Mouse (Mus musculus): ENCODE measurements around the gene Mrpl34.

The Mrpl34 gene

DNA sequence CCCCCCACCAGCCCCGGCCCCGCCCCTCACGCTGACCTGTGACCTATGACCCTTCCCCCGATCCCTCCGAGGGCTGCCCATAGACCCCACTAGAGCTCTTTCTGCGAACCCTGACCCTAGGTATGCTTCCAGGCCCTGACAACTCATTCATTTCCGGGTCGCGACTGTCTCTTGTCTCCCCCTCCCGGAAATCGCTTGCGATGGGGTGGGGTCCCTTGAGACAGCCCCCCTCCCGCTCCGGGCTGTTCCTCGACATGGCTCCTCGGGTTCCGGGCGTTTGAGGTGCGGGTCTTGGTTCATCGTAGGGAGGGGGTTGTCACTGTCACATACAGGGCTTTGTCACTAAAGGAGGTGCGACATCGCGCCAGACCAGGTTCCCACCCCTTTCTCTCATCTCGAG is 4.7 kb downstream of the Mrpl34 start:
- peak; percentile 69 for DNase-seq (ENCODE audit: low read depth)

DNA sequence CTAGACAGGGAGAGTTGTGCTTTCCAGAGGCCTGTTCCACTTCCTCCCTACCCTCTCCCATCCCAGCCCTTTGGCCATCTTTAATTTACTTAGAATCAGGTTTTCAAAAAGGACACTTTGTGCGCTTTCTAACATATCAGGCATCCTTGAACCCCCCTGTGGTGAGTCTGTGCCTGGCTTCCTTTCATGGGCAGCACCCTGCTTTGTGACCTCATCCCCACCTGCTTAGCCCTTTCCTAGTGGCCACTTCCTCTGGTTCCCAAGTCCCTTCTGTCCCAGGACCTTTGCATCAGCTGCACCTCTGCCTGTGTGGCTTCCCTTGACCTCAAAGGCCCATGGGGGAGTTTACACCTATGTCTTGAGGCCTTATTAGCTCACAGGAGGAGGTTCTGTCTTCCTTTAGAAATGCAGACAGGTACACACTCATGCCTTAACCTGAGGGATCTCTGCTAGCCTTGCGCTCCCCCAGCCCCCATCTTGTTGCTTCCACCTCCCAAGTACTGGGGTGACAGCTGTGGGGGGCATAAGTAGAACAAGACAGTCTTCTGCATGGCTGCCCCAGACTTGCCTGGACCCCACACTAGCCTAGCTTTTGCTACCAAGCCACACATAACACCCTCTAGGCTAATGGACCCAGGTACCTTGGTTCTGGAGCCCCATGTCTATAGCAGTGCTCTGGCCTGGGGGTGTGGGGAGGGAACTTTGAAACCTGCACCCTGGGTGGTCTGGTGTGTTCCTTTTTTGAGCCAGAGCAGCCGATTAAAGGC is 5.6 kb downstream of the Mrpl34 start:
- DNase-seq (ENCODE audit: low read depth) = peak; percentile 17

DNA sequence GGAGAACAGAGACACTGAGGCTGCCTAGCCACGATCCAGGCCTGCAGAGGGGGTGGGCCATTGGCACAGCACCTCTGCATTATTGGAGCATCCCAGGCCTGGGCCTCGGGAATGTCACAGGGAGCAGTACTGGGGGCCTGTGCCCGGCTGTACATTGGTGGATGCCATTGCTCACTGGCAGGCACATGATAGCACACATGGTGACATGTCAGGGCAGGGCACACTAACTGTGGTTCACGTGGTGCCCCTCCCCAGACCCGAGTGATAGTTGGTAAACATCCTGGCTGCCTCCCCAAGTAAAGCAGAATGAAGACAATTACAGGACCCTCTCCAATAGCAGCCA is 6.1 kb downstream of the Mrpl34 start:
- no peak for DNase-seq (ENCODE audit: low read depth)

- DNase-seq (ENCODE audit: low read depth) = no peak
These were observed 7.1 kb downstream of the Mrpl34 start for GRCm38 (mm10) chr8:71471861-71472260.

DNA sequence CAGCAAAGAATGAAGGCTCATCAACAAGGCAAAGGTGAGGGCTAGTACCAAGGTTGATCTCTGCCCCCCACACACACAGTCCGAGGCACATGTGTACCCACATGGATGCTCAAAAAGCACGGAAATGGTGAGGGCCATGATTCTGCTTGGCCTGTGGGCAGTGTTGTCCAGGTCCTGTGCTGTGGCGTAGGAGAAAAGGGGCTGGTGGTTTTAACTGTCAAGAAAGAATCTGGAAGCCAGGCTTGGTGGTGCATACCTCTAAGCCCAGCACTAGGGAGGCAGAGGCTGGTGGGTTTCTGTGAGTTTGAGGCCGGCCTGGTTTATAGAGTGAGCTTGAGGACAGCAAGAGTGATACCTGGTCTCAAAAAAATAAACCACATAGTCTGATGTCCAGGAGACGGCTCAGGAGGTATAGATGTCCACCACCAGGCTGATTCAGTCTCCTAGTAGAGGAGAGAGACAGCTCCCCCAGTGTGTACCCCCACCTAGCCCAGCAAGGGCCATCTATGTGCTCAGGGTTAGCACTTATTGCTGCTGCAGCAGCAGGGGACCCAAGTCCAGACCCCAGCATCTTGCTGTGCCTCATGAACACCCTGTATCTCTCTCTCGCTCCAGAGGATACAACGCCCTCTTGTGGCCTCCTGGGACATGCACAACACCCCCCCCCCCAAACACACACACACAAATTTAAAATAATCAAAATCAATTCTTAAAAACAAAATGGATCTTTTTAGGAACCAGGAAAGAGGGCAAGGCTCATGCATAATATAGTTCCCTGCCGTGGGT is 8.0 kb downstream of the Mrpl34 start:
- no peak for DNase-seq (ENCODE audit: low read depth)

DNA sequence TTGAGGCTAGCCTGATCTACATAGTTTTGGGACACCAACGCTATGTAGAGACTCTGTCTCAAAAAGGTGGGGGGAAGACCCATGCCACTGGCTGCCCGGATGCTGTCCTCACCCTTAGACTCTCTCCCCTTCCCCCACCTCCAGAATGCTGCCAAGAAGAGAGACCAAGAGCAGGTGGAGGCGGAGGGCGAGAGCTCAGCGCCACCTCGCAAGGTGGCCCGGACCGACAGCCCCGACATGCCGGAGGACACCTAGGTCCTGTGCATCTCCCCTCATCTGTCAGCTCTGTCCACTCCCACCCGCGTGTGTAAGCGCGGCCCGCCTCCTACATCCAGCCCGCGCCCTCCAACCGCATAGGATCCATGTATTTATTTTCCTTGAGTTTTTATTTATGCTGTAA is 9.6 kb downstream of the Mrpl34 start:
- DNase-seq (ENCODE audit: low read depth) = no peak

- DNase-seq (ENCODE audit: low read depth) = no peak
These were observed 10.3 kb downstream of the Mrpl34 start for GRCm38 (mm10) chr8:71474785-71475701.

DNA sequence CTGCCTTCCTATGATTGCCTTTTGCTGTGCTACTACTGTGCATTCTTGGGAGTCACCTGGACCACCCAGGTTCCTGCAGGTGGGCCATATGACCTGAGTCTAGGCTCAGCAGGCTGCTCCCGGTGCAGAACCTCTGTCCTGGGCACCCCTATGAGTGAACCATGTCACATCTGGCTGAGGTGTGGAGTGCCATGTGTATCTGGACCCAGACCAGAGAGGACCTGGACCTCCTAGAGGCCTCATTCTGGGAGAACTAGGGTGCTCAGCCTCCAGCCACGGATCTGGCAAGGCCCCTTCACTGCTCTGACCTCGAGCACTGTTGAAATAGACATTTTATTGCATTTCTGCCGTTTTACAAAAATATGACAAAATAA is 10.9 kb downstream of the Mrpl34 start:
- DNase-seq (ENCODE audit: low read depth) = no peak

DNA sequence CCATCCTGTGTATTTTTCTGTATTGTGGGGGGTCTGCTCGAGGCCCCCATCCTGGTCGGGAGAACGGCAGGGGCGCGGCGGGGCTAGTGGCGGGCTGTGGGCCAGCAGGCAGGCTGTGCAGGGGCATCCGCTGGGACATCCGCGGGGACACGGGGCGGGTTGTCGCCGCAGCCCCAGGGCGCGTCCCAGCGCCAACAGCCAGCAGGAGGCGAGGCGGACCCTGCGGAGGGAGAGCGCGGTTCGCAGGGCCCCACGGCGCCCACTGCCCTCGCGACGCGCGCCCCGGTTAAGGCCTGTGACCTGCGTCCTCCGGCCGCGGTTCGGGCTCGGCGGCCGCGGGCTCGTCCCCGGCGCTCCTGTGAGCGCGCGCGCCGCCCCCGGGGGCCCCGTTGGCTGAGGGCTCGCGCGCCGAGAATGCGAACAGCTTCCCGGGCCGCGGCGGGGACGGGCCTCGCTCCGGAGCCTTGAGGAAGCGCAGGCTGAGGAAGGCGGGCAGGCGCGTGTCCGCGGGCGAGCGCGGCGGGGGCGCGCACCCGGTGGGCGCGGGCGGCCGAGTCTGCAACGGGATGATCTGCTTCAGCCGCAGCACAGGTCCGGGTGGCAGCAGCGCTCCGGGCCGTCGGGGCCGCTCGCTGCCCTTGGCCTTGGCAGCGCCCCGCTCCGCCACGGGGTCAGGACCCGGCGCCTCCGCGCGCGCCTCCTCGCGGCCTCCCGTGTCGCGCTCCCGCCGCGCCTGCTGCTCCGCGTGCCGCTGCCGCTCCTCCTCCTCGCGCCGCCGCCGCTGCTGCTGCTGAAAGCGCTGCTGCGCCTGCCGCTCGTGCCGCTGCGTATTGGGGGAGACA is 11.6 kb downstream of the Mrpl34 start:
- peak; percentile 81 for DNase-seq (ENCODE audit: low read depth)

GRCm38 (mm10) chr8:71477196-71477845 is 12.6 kb downstream of the Mrpl34 start:
- peak; percentile 64 for DNase-seq (ENCODE audit: low read depth)

GRCm38 (mm10) chr8:71478943-71479342 is 14.2 kb downstream of the Mrpl34 start:
- DNase-seq (ENCODE audit: low read depth) = no peak

DNA sequence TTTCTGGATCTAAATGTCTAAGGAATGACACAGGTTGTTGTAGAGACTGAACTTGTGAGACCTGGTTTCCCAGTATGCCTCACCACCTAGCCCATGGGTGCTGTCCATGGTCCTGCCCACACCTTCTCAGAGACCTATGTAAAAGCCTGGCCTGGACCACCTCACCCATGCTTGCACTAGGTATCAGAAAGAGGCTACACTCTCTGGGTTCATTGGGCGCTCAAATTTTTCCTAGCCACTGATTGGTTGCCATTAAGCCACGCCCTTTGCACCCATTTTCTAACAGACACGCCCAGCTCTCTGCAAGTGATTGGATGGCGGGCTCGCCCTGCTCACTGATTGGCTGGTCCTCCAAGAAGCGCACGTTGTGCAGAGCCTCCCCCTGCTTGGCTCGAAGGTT is 19.2 kb downstream of the Mrpl34 start:
- peak; percentile 73 for DNase-seq (ENCODE audit: low read depth)

- no peak for DNase-seq (ENCODE audit: low read depth)
These were observed 20.0 kb downstream of the Mrpl34 start for GRCm38 (mm10) chr8:71484736-71485135.

GRCm38 (mm10) chr8:71485142-71486135 is 20.7 kb downstream of the Mrpl34 start, which contains the start of gene Ano8:
Gene Ano8 (minus strand): TSS chr8:71485963.
- peak; percentile 85 for DNase-seq (ENCODE audit: low read depth)

- DNase-seq (ENCODE audit: low read depth) = peak; percentile 63
These were observed 21.4 kb downstream of the Mrpl34 start for GRCm38 (mm10) chr8:71486136-71486529.

GRCm38 (mm10) chr8:71487691-71488445 is 23.1 kb downstream of the Mrpl34 start, which contains the start of gene Gtpbp3:
Gene Gtpbp3 (plus strand): TSS chr8:71488103.
- peak; percentile 81 for DNase-seq (ENCODE audit: low read depth)

DNA sequence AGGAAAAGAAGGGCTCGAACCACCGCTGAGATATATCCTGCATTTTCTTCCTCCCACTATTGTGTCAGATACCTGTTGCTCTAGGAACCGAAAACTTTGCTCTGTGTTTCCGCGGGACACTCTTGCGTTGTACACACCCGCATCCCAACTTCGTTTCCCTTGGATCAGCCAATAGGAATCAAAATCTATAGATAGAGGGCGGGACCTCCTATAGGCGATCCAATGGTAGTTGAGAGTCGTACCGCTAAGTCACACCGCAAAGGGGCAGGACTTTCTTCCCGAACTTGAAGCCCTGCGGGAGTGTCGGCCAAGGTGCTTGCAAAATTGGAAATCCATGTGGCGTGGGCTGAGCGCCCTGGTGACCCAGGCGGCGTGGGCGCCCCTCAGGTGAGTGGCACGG is 23.7 kb downstream of the Mrpl34 start:
- peak; percentile 97 for DNase-seq (ENCODE audit: low read depth)

- peak; percentile 87 for DNase-seq (ENCODE audit: low read depth)
These were observed 30.3 kb downstream of the Mrpl34 start for GRCm38 (mm10) chr8:71495039-71495438.

DNA sequence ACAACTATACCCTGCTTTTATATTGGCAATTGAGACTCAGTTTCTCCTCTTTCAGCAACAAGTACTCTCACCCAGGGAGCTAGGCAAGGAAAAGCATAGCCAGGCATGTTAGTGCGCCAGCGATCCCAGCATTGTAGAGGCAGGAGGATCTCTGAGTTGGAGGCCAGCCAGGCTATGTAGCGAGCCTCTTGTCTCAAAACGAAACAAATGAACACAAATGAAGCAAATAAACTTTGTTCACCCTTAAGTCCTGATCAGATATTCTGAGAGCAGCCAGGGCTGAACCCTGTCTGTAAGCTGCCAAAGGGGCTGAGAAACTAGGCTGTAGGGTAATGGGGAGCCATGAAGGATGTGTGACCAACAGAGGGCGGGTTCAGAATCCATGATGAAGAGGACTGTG is 31.1 kb downstream of the Mrpl34 start:
- no peak for DNase-seq (ENCODE audit: low read depth)

Data from naive thymus-derived CD4-positive, alpha-beta T cell, adult 2 months (primary cell).